Mouse (Mus musculus): Measurements from ENCODE around the gene Rabif.

DNA sequence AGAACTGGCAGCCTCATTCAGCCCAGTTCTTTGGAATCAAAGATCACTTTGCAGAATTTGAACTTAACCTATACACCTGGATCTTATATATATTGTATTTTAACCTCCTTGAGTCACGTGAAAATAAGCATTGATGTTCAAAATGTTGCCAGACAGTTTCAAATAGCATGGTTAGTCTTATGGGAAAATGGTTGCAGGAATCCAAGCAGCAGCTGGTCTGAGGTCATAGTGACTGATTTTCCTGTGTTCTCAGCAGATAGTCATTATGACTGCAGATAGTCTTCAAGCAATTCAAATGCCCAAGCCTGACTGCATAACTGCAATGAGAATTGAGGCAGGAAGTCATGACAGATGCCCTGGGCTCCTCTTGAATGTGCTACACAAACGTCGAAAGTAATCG is 17.7 kb downstream of the Rabif start:
- TF ChIP-seq CTCF (IDR thresholded peaks at IDR 0.05; ENCODE audit: low read depth, low read length) (no peak), POLR2A (IDR thresholded peaks at IDR 0.05; ENCODE audit: insufficient read depth, low read length) (no peak)

Measured in ES-Bruce4 (cell line).